In the genomic region with DNA sequence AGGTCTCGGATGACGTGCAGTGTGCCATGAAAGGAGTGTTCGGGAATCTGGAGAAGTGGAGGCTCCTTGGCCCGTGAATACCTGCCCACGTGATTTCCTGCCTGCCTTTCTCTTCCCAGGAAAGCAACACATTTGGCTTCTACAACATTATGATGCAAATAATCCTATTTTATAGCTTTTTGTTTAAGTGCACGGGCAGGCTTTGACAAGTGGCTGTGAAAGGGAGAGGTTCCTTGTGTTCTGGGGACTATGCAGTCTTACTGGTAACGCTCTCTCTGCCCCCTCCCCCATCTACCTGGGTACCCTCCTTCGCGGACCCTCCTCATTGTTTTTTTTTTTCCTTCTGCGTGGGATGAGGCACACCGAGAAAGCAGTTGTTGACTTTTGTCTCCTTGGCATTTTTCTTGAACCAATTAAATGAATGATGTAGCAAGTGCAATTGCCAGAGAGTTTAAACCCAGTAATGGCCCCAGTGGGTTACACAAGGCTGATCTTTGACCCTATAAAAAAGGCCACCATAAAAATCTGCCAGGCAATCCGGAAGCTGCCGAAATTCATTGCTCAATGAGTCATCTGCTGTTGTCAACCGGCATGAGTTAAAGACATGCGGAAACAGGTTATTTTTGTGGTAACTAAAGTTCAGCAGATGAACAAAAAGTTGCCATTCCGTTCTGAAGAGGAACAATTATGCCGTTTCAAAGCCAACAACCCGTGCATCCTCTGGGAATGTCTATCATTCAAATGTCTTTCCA, we compare ENCODE assay signal across 9 mouse cellular contexts.
DNase-seq lines count a peak whose midpoint lies in the region; ATAC-seq lines count a peak whose summit lies in the region.
"Had no signal": no experiment of that assay in that cellular context is flagged by ENCODE, and none has a peak within 500 bp of the region (broad histone marks: within the 10 kb centered on the region; RNA-seq: fewer than 3 reads in every experiment).

No protein-coding gene starts in this region.

- no peaks in the 10 kb centered on the region for H3K27me3 ChIP-seq in midbrain, embryonic 12.5 days
- H3K27me3 ChIP-seq in midbrain, embryonic 11.5 days (ENCODE audit: control insufficient read depth, insufficient read depth, low read length): no peaks in the 10 kb centered on the region
- H3K27me3 ChIP-seq in intestine, embryonic 16.5 days (replicated peaks; ENCODE audit: control insufficient read depth, insufficient read depth, low read length): no peaks in the 10 kb centered on the region
- no peaks in the 10 kb centered on the region for H3K27me3 ChIP-seq in midbrain, embryonic 14.5 days (ENCODE audit: control insufficient read depth, insufficient read depth, low read length)
- H3K27me3 ChIP-seq: lung, embryonic 15.5 days had no signal

- H3K9ac ChIP-seq in midbrain, embryonic 12.5 days (replicated peaks): no peak overlapping the region
- H3K9ac ChIP-seq in midbrain, embryonic 11.5 days (ENCODE audit: low read length): no peak overlapping the region
- no peak overlapping the region for H3K9ac ChIP-seq in intestine, embryonic 16.5 days (ENCODE audit: low read depth, low read length)
- no peak overlapping the region for H3K9ac ChIP-seq in midbrain, embryonic 14.5 days (replicated peaks; ENCODE audit: low read length)
- H3K9ac ChIP-seq: lung, embryonic 15.5 days had no signal

- no peak overlapping the region for H3K27ac ChIP-seq in midbrain, embryonic 12.5 days (replicated peaks)
- no peak overlapping the region for H3K27ac ChIP-seq in midbrain, embryonic 11.5 days (ENCODE audit: low read depth, low read length)
- H3K27ac ChIP-seq in intestine, embryonic 16.5 days (ENCODE audit: low read length): peak overlapping the region; percentile 80
- H3K27ac ChIP-seq in midbrain, embryonic 14.5 days (replicated peaks; ENCODE audit: low read depth, low read length): no peak overlapping the region
- H3K27ac ChIP-seq: lung, embryonic 15.5 days had no signal

- peaks cover 7% of the 10 kb centered on the region; the same call in 1 of the 2 replicates for H3K4me1 ChIP-seq in midbrain, embryonic 12.5 days
- H3K4me1 ChIP-seq in midbrain, embryonic 11.5 days (ENCODE audit: control insufficient read depth, insufficient read depth, low read length): no peaks in the 10 kb centered on the region
- no peaks in the 10 kb centered on the region for H3K4me1 ChIP-seq in intestine, embryonic 16.5 days (ENCODE audit: control insufficient read depth, insufficient read depth, low read length)
- peaks cover 6% of the 10 kb centered on the region; the same call in 1 of the 2 replicates for H3K4me1 ChIP-seq in midbrain, embryonic 14.5 days (ENCODE audit: control insufficient read depth, insufficient read depth, low read length)
- H3K4me1 ChIP-seq: lung, embryonic 15.5 days had no signal

- no peaks in the 10 kb centered on the region for H3K9me3 ChIP-seq in midbrain, embryonic 12.5 days
- H3K9me3 ChIP-seq in midbrain, embryonic 11.5 days (ENCODE audit: control insufficient read depth, low read length): no peaks in the 10 kb centered on the region
- no peaks in the 10 kb centered on the region for H3K9me3 ChIP-seq in intestine, embryonic 16.5 days (ENCODE audit: control insufficient read depth, low read length)
- H3K9me3 ChIP-seq in midbrain, embryonic 14.5 days (ENCODE audit: control insufficient read depth, low read length): no peaks in the 10 kb centered on the region
- H3K9me3 ChIP-seq: lung, embryonic 15.5 days had no signal

- ATAC-seq in midbrain, embryonic 12.5 days (ENCODE audit: low FRiP score, low read depth): 0 out of 2 replicates have a peak, but pooled peaks have one; percentile 19
- ATAC-seq in midbrain, embryonic 11.5 days (ENCODE audit: low FRiP score): no peak
- peak; percentile 71 for ATAC-seq in activated CD4-positive, CD25-positive, alpha-beta regulatory T cell, adult 4 months
- ATAC-seq in intestine, embryonic 16.5 days: peak; percentile 95
- ATAC-seq in midbrain, embryonic 14.5 days (ENCODE audit: low FRiP score, low TSS enrichment): no peak
- ATAC-seq in erythroblast, adult 5-6 weeks (replicated peaks; ENCODE audit: low FRiP score, poor library complexity, severe bottlenecking): no peak

- WGBS in midbrain, embryonic 12.5 days: 55% methylated on average over 18 of the region's 18 CpGs
- WGBS in midbrain, embryonic 11.5 days: 61% methylated on average over 18 of the region's 18 CpGs
- WGBS in intestine, embryonic 16.5 days: 32% methylated on average over 18 of the region's 18 CpGs
- WGBS in midbrain, embryonic 14.5 days: 43% methylated on average over 18 of the region's 18 CpGs

- no peak overlapping the region for H3K4me3 ChIP-seq in midbrain, embryonic 12.5 days
- H3K4me3 ChIP-seq in midbrain, embryonic 11.5 days (ENCODE audit: low read depth, low read length): no peak overlapping the region
- no peak overlapping the region for H3K4me3 ChIP-seq in intestine, embryonic 16.5 days (ENCODE audit: low read length)
- no peak overlapping the region for H3K4me3 ChIP-seq in midbrain, embryonic 14.5 days (replicated peaks; ENCODE audit: low read depth, low read length)
- H3K4me3 ChIP-seq: lung, embryonic 15.5 days had no signal

- H3K36me3 ChIP-seq in midbrain, embryonic 12.5 days: no peaks in the 10 kb centered on the region
- no peaks in the 10 kb centered on the region for H3K36me3 ChIP-seq in midbrain, embryonic 11.5 days (ENCODE audit: control insufficient read depth, insufficient read depth, low read length)
- H3K36me3 ChIP-seq in intestine, embryonic 16.5 days (ENCODE audit: control insufficient read depth, insufficient read depth, low read length): no peaks in the 10 kb centered on the region
- no peaks in the 10 kb centered on the region for H3K36me3 ChIP-seq in midbrain, embryonic 14.5 days (ENCODE audit: control insufficient read depth, insufficient read depth, low read length)
- H3K36me3 ChIP-seq: lung, embryonic 15.5 days had no signal

- H3K4me2 ChIP-seq in midbrain, embryonic 12.5 days (replicated peaks): no peak overlapping the region
- H3K4me2 ChIP-seq in midbrain, embryonic 11.5 days: no peak overlapping the region
- H3K4me2 ChIP-seq in intestine, embryonic 16.5 days (ENCODE audit: low read depth, low read length): peak overlapping the region; percentile 32; the same call in 1 of the 2 replicates
- H3K4me2 ChIP-seq in midbrain, embryonic 14.5 days (ENCODE audit: low read length): peak overlapping the region; percentile 17; the same call in 1 of the 2 replicates
- H3K4me2 ChIP-seq: lung, embryonic 15.5 days had no signal

- DNase-seq in midbrain, embryonic 11.5 days (ENCODE audit: low spot score, missing footprints): no peak
- DNase-seq in midbrain, embryonic 14.5 days: no peak
- DNase-seq in cerebellum, adult 9-10 months: no peak
- DNase-seq in cerebellum, adult 11-12 months: no peak

Comparison
In these comparisons a context has a peak if more than half of its experiments do, and no peak if none do; other contexts are left out.
1. ATAC-seq: peak in midbrain, embryonic 12.5 days (single experiment), activated CD4-positive, CD25-positive, alpha-beta regulatory T cell, adult 4 months (single experiment) and intestine, embryonic 16.5 days (single experiment); none in midbrain, embryonic 11.5 days (single experiment), midbrain, embryonic 14.5 days (single experiment) and erythroblast, adult 5-6 weeks (single experiment).
2. H3K4me2 ChIP-seq: peak in intestine, embryonic 16.5 days (single experiment) and midbrain, embryonic 14.5 days (single experiment); none in midbrain, embryonic 12.5 days (single experiment) and midbrain, embryonic 11.5 days (single experiment).